Mouse (Mus musculus): Measurements from ENCODE around the gene Mical1. TPM values are rescaled to one million over a fixed set of nuclear protein-coding genes. Genes with fewer than 3 reads are reported as not detected.
A peak's percentile ranks its signal among the peaks of the same experiment; 100 is the strongest.

The Mical1 gene
- polyA plus RNA-seq, 1 experiment = 1.6 TPM

GRCm38 (mm10) chr10:41477278-41478181, 1.4 kb downstream of the Mical1 start:
- no peak for TF ChIP-seq CTCF (IDR thresholded peaks at IDR 0.05; ENCODE audit: control insufficient read depth, insufficient read depth, insufficient replicate concordance, low read depth, low read length)
- TF ChIP-seq POLR2A (IDR thresholded peaks at IDR 0.05; ENCODE audit: control insufficient read depth, low read depth, low read length) = no peak
- peak overlapping the region; percentile 10; the same call in 1 of the 2 replicates for H3K27ac ChIP-seq (ENCODE audit: control insufficient read depth, insufficient read depth, low read depth, low read length)
- peaks cover 23% of the 10 kb centered on the region for H3K4me1 ChIP-seq (ENCODE audit: control insufficient read depth, insufficient read depth, low read length)
- H3K4me3 ChIP-seq (ENCODE audit: control insufficient read depth, low read depth, low read length) = peak overlapping the region; percentile 50
- no peaks in the 10 kb centered on the region for H3K36me3 ChIP-seq (ENCODE audit: control insufficient read depth, insufficient read depth, low read length)
- no peaks in the 10 kb centered on the region for H3K27me3 ChIP-seq (ENCODE audit: control insufficient read depth, insufficient read depth, low read length)

GRCm38 (mm10) chr10:41479961-41480360, 3.8 kb downstream of the Mical1 start:
- H3K4me3 ChIP-seq (ENCODE audit: control insufficient read depth, low read depth, low read length) = no peak overlapping the region
- no peaks in the 10 kb centered on the region for H3K27me3 ChIP-seq (ENCODE audit: control insufficient read depth, insufficient read depth, low read length)
- peaks cover 23% of the 10 kb centered on the region for H3K4me1 ChIP-seq (ENCODE audit: control insufficient read depth, insufficient read depth, low read length)
- TF ChIP-seq CTCF (IDR thresholded peaks at IDR 0.05; ENCODE audit: control insufficient read depth, insufficient read depth, insufficient replicate concordance, low read depth, low read length) (no peak), POLR2A (IDR thresholded peaks at IDR 0.05; ENCODE audit: control insufficient read depth, low read depth, low read length) (no peak)
- H3K36me3 ChIP-seq (ENCODE audit: control insufficient read depth, insufficient read depth, low read length) = no peaks in the 10 kb centered on the region
- no peak overlapping the region for H3K27ac ChIP-seq (ENCODE audit: control insufficient read depth, insufficient read depth, low read depth, low read length)

GRCm38 (mm10) chr10:41480938-41481880, 5.1 kb downstream of the Mical1 start:
- Histone ChIP-seq H3K27me3 (ENCODE audit: control insufficient read depth, insufficient read depth, low read length) (no peaks in the 10 kb centered on the region), H3K4me1 (ENCODE audit: control insufficient read depth, insufficient read depth, low read length) (peaks cover 19% of the 10 kb centered on the region), H3K4me3 (ENCODE audit: control insufficient read depth, low read depth, low read length) (peak overlapping the region; percentile 36), H3K36me3 (ENCODE audit: control insufficient read depth, insufficient read depth, low read length) (no peaks in the 10 kb centered on the region), H3K27ac (ENCODE audit: control insufficient read depth, insufficient read depth, low read depth, low read length) (no peak overlapping the region)
- no peak for TF ChIP-seq POLR2A (IDR thresholded peaks at IDR 0.05; ENCODE audit: control insufficient read depth, low read depth, low read length)
- TF ChIP-seq CTCF (IDR thresholded peaks at IDR 0.05; ENCODE audit: control insufficient read depth, insufficient read depth, insufficient replicate concordance, low read depth, low read length) = no peak

DNA sequence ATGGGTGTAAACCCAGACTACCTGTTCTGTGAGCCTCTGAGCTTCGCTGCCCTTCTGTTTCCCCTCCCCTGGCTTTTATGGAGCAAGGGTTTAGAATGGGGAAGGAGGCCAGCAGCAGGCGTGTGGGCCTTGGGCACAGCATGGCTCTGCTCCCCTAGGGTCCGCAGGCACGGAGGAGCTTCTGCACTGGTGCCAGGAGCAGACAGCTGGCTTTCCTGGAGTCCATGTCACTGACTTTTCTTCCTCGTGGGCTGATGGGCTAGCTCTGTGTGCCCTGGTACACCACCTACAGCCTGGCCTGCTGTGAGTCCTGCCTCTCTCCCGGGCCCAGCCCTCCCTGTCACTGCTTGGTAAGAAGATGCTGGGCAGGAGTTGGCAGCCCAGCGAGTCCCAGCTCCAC, 6.3 kb downstream of the Mical1 start:
- TF ChIP-seq POLR2A (IDR thresholded peaks at IDR 0.05; ENCODE audit: control insufficient read depth, low read depth, low read length) (no peak), CTCF (IDR thresholded peaks at IDR 0.05; ENCODE audit: control insufficient read depth, insufficient read depth, insufficient replicate concordance, low read depth, low read length) (no peak)
- Histone ChIP-seq H3K27me3 (ENCODE audit: control insufficient read depth, insufficient read depth, low read length) (no peaks in the 10 kb centered on the region), H3K27ac (ENCODE audit: control insufficient read depth, insufficient read depth, low read depth, low read length) (no peak overlapping the region), H3K36me3 (ENCODE audit: control insufficient read depth, insufficient read depth, low read length) (no peaks in the 10 kb centered on the region), H3K4me1 (ENCODE audit: control insufficient read depth, insufficient read depth, low read length) (peaks cover 13% of the 10 kb centered on the region), H3K4me3 (ENCODE audit: control insufficient read depth, low read depth, low read length) (no peak overlapping the region)

- peaks cover 20% of the 10 kb centered on the region for H3K4me1 ChIP-seq (ENCODE audit: control insufficient read depth, insufficient read depth, low read length)
- H3K27me3 ChIP-seq (ENCODE audit: control insufficient read depth, insufficient read depth, low read length) = no peaks in the 10 kb centered on the region
- H3K27ac ChIP-seq (ENCODE audit: control insufficient read depth, insufficient read depth, low read depth, low read length) = no peak overlapping the region
- H3K4me3 ChIP-seq (ENCODE audit: control insufficient read depth, low read depth, low read length) = no peak overlapping the region
- no peak for TF ChIP-seq CTCF (IDR thresholded peaks at IDR 0.05; ENCODE audit: control insufficient read depth, insufficient read depth, insufficient replicate concordance, low read depth, low read length)
- no peaks in the 10 kb centered on the region for H3K36me3 ChIP-seq (ENCODE audit: control insufficient read depth, insufficient read depth, low read length)
Measured at GRCm38 (mm10) chr10:41485778-41486177, 9.7 kb downstream of the Mical1 start.

- Histone ChIP-seq H3K4me1 (ENCODE audit: control insufficient read depth, insufficient read depth, low read length) (peaks cover 17% of the 10 kb centered on the region), H3K27ac (ENCODE audit: control insufficient read depth, insufficient read depth, low read depth, low read length) (no peak overlapping the region), H3K36me3 (ENCODE audit: control insufficient read depth, insufficient read depth, low read length) (no peaks in the 10 kb centered on the region), H3K4me3 (ENCODE audit: control insufficient read depth, low read depth, low read length) (no peak overlapping the region), H3K27me3 (ENCODE audit: control insufficient read depth, insufficient read depth, low read length) (no peaks in the 10 kb centered on the region)
- TF ChIP-seq POLR2A (IDR thresholded peaks at IDR 0.05; ENCODE audit: control insufficient read depth, low read depth, low read length) = no peak
- no peak for TF ChIP-seq CTCF (IDR thresholded peaks at IDR 0.05; ENCODE audit: control insufficient read depth, insufficient read depth, insufficient replicate concordance, low read depth, low read length)
Measured at GRCm38 (mm10) chr10:41486506-41487170, 10.5 kb downstream of the Mical1 start.

All from testis, adult 2 months (tissue).